Mouse (Mus musculus) fibroblast of lung, adult 2 months (primary cell): ENCODE measurements around the gene Taf1c.

Experiments
- DNase-seq: peaks from one replicate; pipeline ENCODE4 v3.0.0-alpha.2; 2011; ENCODE audit warnings: low read depth

Taf1c gene

DNA sequence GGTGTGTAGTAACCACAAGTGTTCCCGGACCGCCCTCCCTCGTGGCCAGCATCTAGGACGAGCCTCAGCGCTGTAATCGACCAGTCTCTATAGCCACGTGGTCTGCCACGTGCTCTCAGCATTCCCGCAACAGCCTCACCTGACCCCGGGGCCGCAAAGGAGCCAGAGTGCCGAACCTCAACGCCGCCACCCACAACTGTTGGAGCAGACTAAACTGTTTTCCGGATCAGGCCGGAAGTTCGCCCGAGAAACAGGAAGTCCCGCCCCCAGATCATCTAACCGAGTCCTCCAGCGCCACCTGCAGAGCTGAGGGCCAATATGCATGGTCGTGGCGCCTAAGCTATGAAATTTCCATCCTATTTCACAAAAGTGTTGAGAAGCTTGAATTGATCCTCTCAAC is at the start of gene Taf1c:
Gene Taf1c (minus strand): TSS at position 227 of the 400 bp plus-strand sequence.
- DNase-seq: peak; percentile 74

- no peak for DNase-seq
Measured at GRCm38 (mm10) chr8:119651324-119651723, 46.3 kb upstream of the Taf1c start.

DNA sequence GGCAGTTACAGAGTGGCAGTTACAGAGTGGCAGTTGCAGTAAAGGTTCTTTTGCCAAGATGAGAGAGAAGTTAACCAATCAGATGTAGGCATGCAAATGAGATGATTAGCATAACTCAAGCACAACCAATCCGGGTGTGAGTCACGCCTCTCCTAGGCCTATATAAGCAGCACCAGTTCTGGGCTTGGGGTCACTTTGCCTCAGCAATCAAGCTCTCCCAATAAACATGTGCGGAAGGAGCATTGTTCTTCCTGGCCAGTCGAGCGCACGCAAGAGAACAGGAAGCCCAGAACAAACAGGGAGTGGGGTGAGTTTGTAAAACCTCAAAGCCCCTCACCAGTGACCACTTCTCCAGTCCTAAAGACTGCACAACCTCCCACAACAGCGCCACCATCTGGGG is 41.8 kb upstream of the Taf1c start:
- DNase-seq: no peak

GRCm38 (mm10) chr8:119646197-119646596 is 41.2 kb upstream of the Taf1c start:
- no peak for DNase-seq

DNA sequence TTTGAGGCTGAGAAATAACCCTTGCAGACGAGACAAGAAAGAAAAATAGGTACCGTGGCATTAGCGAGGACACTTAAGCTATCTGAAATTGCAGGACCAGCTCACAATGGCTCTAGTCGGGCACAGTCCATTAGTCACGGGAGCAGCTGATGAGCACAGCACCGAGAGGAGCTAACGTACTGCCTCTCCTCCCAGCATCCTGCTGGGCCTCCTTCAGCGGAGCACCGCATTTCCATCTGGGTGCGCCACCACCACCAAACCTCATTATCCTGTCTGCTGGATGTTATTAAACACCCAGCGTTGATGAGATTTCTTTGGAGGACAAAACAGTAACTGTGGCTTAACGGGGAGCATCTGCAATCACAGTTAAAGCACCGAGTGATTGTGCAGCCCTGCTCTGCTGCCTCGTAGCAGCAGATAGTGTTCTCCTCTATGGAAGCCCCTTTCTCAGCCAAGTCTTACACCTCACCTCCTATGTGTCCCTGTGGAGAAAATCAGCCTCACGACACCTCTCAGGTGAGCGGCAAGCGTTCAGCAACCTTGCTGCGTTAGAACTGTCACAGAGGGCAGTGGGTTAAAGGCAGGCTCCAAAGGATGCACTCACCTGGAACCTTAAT is 40.1 kb upstream of the Taf1c start:
- no peak for DNase-seq

DNA sequence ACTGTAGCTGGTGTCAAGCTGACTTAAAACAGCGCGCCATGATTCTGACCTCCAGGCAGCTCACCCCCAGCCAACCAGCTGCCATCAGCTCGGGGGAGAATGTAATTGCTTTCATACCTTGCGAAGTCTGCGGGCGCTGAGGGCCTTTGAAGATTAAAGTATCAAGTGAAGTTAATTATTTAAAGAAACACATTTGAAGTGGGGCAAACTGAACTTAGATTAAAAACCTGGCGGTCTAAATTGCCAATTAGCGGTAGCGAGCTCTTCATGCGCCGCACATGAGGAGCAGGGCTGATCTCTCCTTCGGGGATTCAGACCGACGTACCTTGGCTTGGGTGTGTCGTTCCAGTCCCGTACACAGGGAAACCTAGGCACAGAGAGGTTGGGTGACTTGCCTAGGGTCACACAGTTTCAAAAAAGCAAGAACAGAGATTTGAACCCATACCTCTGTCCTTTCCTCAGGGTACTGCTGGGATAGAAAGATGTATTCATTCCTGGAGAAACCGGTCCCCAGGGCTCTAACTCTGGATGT is 39.5 kb upstream of the Taf1c start:
- no peak for DNase-seq

- DNase-seq: no peak
Measured at GRCm38 (mm10) chr8:119642960-119643359, 37.9 kb upstream of the Taf1c start.

DNA sequence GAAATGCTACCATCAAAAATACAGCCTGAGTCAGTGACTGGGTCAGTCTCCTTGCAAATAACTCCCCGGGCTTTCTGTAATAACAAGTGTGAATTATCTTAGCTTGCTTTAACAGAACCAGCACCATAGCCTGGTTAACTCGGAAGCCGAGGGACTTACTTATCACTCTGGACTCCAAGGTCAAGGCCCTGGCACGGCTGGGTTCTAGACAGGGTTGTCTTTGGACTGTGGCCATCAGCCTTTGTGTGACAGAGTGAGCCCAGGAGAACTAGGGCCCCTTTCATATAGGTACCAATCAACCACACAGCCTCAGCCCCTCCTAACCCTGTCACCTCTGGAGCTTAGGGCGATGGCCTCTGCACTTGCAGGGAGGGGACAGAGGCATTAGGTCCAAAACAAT is 36.0 kb upstream of the Taf1c start:
- no peak for DNase-seq

GRCm38 (mm10) chr8:119639798-119640197 is 34.8 kb upstream of the Taf1c start:
- DNase-seq: no peak

GRCm38 (mm10) chr8:119638261-119638660 is 33.2 kb upstream of the Taf1c start:
- DNase-seq: no peak

DNA sequence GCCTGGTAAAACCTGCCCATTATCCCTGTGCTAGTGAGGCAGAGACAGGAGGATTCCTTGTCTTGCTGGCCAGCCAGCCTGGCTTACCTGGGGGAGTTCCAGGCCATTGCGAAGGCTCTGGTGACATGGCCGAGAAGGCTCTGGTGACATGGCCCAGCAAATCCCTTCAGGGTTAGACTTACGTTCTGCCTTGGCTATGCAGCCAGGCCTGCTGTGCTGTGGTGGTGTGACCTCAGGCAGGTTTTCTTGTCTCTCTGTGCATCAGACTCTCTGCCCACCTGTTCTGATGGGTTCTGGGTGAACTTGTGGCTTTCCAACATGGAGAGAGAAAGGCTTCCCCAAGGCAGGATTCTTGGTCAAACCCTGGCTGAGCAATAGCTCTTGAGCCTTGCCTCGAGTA is 32.4 kb upstream of the Taf1c start:
- no peak for DNase-seq

GRCm38 (mm10) chr8:119636766-119637165 is 31.7 kb upstream of the Taf1c start:
- no peak for DNase-seq

DNA sequence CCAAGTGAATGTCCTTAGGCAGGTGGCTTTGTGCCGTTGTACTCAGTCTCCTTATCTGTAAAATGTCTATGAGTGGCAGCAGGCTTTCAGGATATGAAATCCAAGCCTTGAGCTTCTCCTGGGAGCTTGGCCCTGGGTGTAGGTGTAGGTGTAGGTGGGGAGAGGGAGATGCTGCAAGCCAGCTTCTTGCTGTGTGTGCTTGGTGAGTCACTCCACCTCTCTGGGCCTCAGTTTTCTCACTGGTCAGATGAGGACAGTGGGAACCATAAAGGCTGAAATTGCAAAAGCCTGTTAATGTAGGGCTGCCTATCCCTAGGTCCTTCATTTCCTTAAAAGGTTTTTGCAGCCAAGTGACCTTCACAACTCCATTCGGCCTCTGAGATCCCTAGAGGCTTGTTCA is 30.9 kb upstream of the Taf1c start:
- no peak for DNase-seq

- DNase-seq: no peak
Measured at GRCm38 (mm10) chr8:119635378-119635777, 30.4 kb upstream of the Taf1c start, which contains the start of gene Kcng4. Gene Kcng4, minus strand, starts transcription at chr8:119635680.

GRCm38 (mm10) chr8:119634616-119635336 is 29.8 kb upstream of the Taf1c start:
- DNase-seq: no peak

DNA sequence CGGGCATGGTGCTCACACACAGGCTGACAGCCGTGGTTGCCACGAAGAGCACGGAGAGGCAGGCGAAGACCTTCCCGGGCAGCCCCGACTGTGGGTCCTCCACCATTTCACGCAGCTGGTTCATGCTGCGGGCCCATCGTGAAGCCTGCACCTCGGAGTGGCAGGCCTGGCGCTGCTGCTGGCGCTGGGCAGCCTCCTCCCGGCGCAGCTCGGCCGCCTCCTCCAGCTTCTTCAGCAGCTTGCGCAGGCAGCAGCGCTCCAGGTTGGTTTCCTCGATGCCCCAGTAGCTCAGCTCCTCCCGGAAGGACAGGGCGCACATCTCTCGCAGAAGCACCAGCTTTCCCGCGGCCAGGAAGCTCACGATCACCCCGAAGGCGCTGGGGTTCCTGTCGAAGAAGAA is 27.9 kb upstream of the Taf1c start:
- no peak for DNase-seq

DNA sequence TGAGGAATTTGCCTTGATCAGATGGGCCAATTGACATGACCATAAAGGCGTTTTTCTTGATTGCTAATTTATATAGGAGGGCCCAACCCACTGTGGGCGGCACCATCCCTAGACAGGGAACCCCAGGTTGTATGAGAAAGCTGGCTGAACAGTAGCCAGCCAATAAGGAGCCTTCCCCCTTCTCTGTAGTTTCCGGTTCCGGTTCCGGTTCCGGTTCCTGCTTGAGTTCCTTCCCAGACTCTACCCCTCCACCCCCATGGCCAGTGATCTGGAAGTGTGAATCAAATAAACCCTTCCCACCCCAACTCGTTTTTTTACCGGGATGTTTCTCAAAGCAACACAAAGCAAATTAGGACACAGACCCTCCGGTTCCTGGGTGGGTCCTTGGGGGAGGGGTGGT is 27.2 kb upstream of the Taf1c start:
- DNase-seq: no peak

- DNase-seq: no peak
Measured at GRCm38 (mm10) chr8:119630841-119631240, 25.8 kb upstream of the Taf1c start.

DNA sequence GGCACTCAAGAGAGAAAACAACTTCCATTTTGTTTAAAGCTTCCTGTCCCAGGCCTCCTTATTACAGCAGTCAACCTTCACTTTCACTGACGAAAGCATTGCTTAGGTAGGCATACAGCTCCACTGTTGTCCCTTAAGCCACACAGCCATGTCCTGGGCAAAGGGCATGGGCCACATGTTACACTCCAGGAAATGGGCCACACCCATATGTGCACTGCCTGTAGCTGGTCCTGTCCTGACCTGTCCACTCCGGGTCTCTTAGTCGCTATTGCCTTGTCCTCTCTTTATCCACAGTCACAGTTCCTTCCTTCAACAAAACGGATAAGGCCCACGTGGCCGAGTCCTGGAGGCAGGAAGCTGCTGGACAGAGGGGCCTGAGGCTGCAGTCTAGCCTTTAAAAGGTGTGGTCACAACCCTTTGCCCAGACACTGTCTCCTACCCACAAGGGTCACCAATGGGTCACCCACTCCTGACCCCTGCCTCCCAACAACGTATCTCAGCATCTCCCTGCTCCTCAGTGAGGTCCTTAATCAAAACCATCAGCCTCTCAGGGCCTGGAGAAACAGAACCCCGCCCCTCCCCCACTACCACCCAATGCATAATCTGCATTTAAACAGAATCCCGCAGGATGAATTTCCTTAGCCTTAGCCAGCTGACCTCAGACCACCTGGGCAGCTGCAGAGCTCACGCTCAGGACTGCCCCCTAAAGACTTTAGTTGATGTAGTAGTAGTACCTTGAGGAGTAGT is 22.8 kb upstream of the Taf1c start:
- no peak for DNase-seq

GRCm38 (mm10) chr8:119627199-119627598 is 22.2 kb upstream of the Taf1c start:
- no peak for DNase-seq

DNA sequence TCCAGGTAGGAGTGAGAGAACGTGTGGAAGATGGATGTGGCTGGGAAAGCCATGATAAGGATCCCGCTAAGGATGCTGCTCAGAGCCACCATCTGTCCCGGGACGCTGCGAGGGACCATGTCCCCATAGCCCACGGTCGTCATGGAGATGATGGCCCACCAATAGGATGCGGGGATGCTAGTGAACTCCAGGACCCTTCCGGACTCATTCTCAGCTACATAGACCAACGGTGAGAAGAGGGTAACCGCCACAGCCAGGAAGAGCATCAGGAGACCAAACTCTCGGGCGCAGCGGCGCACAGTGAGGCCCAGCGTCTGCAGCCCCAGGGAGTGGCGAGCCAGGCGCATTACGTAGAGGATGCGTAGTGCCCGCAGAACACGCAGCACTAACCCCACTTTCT is 20.8 kb upstream of the Taf1c start:
- no peak for DNase-seq

DNA sequence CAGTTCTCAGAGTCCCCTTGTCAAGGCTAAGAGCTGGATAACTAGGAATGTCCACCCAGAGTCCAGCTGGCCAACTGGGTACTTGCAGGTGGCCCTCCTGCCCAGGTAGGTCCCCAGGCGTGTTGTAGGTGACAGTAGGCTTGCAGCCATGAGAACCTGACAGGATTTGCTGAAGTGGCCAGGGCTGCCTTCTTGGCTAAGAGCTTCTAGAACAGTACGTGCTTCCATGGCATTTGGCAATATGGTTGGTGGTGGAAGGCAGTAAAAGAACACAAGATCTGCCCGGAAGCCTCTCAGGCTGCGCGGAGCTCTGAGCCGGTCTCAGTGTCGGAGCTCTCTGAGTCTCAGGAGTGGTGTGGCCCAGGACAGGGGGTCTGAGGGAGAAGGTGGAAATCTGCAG is 19.9 kb upstream of the Taf1c start:
- no peak for DNase-seq

GRCm38 (mm10) chr8:119623744-119624143 is 18.7 kb upstream of the Taf1c start:
- no peak for DNase-seq
